Mouse (Mus musculus) Patski (cell line): ENCODE results near the gene Traip. TPM values are rescaled to one million over a fixed set of nuclear protein-coding genes. Genes with fewer than 3 reads are reported as not detected.

Source experiments
- ATAC-seq: fragments of 100-300 bp; one replicate; pipeline ENCODE4 v1.8.0; 2021
- CTCF ChIA-PET: fragments of 350-600 bp; sonication (Branson Sonifier 250); formaldehyde crosslinking; loops from one replicate; lab custom pipeline; 2022; ENCODE audit warnings: inconsistent platforms; lab: Charles Lee
- POLR2A ChIA-PET: fragments of 350-600 bp; sonication (Branson Sonifier 250); formaldehyde crosslinking; loops from one replicate; lab custom pipeline; 2022; ENCODE audit warnings: antibody characterized with exemption, inconsistent platforms; lab: Charles Lee
- DNase-seq: peaks from one replicate; pipeline ENCODE4 v3.0.0-alpha.2; 2011; ENCODE audit warnings: low read depth, low spot score
- H3K27me3 ChIP-seq: fragments of 371-371 bp; one replicate; pipeline ENCODE4 v1.5.1; 2021
- CTCF ChIP-seq: fragments of 100-300 bp; IDR thresholded peaks from one replicate; pipeline ENCODE4 v1.5.1; 2021
- in situ Hi-C: fragments of 300-500 bp; cut with MboI; formaldehyde crosslinking; loops from 3 replicates; pipeline ENCODE4 v1.11.1; 2018; ENCODE audit warnings: low pct_unique_long_range_greater_than_20kb, mixed read lengths
- polyA plus RNA-seq: library from polyadenylated mRNA; unstranded; gene quantifications from one replicate; pipeline ENCODE4 v1.2.3, GENCODE M21; 2021

The Traip gene
- polyA plus RNA-seq, 1 experiment from 2014 or later: 7.3 TPM

DNA sequence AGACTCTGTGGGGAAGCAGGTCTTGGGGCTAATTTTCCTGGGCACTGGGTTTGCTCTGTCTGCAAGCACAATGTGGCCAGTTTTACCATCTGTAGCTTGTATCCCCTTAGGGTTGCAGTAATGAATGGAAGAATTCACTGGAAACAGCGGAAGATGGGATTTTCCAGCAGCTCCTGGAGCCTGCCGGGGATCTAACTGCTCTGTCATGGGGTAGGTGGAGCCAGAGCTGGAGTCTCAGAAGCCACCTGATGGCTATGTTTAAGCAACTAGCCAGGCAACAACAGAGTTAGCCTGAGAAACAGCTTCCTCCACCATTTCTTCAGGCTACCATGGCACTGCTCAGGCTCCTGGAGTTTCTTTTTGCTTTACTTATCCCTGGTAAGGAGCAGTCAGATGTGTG is 42.3 kb downstream of the Traip start, which contains the start of gene Cdhr4:
Gene Cdhr4, plus strand, starts transcription at position 301 of the 400 bp plus-strand sequence.
- POLR2A ChIA-PET: interaction anchor here (1.3 kb wide), 1 partner anchor 11 kb away, joined by 4 read pairs; the partner anchor contains the start of gene Ip6k1
- ATAC-seq: no peak
- peaks cover 2% of the 10 kb centered on the region for H3K27me3 ChIP-seq
- no peak for TF ChIP-seq CTCF
- CTCF ChIA-PET: interaction anchor here (1.1 kb wide), 1 partner anchor 61 kb away, joined by 3 read pairs; the partner anchor contains the start of gene Amigo3
- DNase-seq: no peak
- in situ Hi-C loops: no loop called here

DNA sequence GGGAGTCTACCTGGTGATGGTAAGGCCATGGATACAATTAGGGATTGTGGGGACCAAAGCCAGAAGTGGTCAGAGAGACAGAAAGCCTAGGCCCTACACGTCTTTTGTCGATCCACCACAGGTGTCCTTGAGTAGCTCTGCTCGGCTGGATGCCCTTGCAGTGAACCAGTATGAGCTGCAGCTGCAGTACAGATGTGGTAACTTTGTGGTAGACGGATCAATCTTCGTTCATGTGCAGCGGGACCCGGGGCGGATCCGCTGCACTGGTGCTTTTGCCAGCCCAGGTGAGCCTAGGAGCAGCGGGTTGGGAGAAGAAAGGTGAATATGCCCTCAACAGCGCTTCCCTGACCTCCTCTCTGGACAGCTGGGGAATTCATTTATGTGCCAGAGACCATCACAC is 43.1 kb downstream of the Traip start:
- in situ Hi-C loops: no loop called here
- POLR2A ChIA-PET: no interaction called here
- DNase-seq (no peak), ATAC-seq (no peak)
- peaks cover 6% of the 10 kb centered on the region for H3K27me3 ChIP-seq
- TF ChIP-seq CTCF: no peak
- CTCF ChIA-PET: interaction anchor here (1.1 kb wide), 1 partner anchor 60 kb away, joined by 3 read pairs; the partner anchor contains the start of gene Amigo3

- POLR2A ChIA-PET: no interaction called here
- ATAC-seq: no peak
Observed at GRCm38 (mm10) chr9:107994464-107994863, 44.5 kb downstream of the Traip start.

GRCm38 (mm10) chr9:107995513-107995912 is 45.6 kb downstream of the Traip start:
- POLR2A ChIA-PET: no interaction called here
- H3K27me3 ChIP-seq: peaks cover 6% of the 10 kb centered on the region
- ATAC-seq: no peak
- TF ChIP-seq CTCF: no peak
- CTCF ChIA-PET: no interaction called here
- DNase-seq: no peak
- in situ Hi-C loops: no loop called here

More at GRCm38 (mm10) chr9:107994464-107994863, 44.5 kb downstream of the Traip start:
- DNase-seq: no peak
- CTCF ChIA-PET: no interaction called here
- H3K27me3 ChIP-seq: peaks cover 6% of the 10 kb centered on the region
- TF ChIP-seq CTCF: no peak
- in situ Hi-C loops: no loop called here

- DNase-seq (no peak), ATAC-seq (no peak)
- POLR2A ChIA-PET: no interaction called here
- peaks cover 6% of the 10 kb centered on the region for H3K27me3 ChIP-seq
- no peak for TF ChIP-seq CTCF
- in situ Hi-C loops: no loop called here
- CTCF ChIA-PET: no interaction called here
Observed at GRCm38 (mm10) chr9:107996049-107996448, 46.1 kb downstream of the Traip start, which contains the start of gene Gm20662. Gm20662 (plus strand) TSS chr9:107996349.

DNA sequence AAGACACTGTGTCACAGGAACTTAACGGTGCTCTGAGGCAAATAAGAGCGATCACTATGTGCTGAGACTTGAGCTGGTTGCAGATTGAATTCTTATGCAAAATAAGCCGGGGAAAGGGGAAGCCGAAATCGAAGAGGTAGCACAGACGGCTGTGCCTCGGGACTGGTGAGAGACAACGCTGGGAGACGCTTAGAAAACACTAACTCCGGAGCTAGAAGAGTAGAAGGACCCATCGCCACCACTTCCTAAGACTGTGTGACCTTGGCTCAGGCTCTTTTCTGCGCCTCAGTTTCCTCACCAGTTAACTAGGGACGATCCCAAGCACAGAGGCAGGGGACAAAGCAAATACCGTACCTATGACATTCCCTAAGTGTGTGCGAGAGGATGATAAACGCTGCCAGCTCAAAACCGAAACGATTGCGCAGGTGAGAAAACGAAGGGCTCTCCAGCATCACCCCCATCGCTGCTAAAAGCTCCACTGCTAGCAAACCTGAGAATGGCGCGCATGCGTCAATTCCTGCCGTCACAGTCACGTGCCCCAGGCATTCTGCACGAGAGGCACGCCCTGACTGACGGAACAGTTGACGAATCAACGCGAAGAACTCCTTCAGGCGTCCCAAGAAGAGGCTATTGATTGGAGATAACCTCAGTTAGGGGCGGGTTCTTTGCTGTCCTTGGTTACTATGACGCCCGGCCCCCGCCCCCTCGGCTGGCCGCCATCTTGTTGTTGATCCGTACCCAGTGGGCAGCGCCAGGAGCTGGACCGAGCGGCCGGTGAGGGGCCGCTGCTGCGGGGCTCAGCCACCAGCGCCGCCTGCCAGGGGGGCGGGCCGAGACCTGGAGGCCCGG is 52.2 kb downstream of the Traip start, which contains the start of gene Ip6k1:
Gene Ip6k1, plus strand, starts transcription at position 580 of the 849 bp plus-strand sequence.
- in situ Hi-C loops: no loop called here
- CTCF ChIA-PET: interaction anchor here (0.7 to 1.2 kb wide), 5 partner anchors 15 to 98 kb away, joined by 3 to 4 read pairs (median 3); no protein-coding TSS in a partner anchor
- no peak for TF ChIP-seq CTCF
- H3K27me3 ChIP-seq: peaks cover 4% of the 10 kb centered on the region
- DNase-seq: peak; percentile 99
- ATAC-seq: peak; percentile 91
- POLR2A ChIA-PET: interaction anchor here (0.6 to 1.4 kb wide), 5 partner anchors 10 to 97 kb away, joined by 3 to 4 read pairs (median 4); partner anchors contain the start of genes Cdhr4 and Uba7

GRCm38 (mm10) chr9:108002778-108003530 is 53.0 kb downstream of the Traip start:
- POLR2A ChIA-PET: interaction anchor here (0.6 to 1.4 kb wide), 5 partner anchors 11 to 98 kb away, joined by 3 to 4 read pairs (median 4); partner anchors contain the start of genes Cdhr4 and Uba7
- ATAC-seq (peak; percentile 24), DNase-seq (no peak)
- in situ Hi-C loops: no loop called here
- CTCF ChIA-PET: interaction anchor here (1.1 kb wide), 1 partner anchor 25 kb away, joined by 3 read pairs; no protein-coding TSS in a partner anchor
- no peaks in the 10 kb centered on the region for H3K27me3 ChIP-seq
- TF ChIP-seq CTCF: no peak

- no peak for TF ChIP-seq CTCF
- no peaks in the 10 kb centered on the region for H3K27me3 ChIP-seq
- CTCF ChIA-PET: no interaction called here
- in situ Hi-C loops: no loop called here
- POLR2A ChIA-PET: interaction anchor here (1.1 to 1.4 kb wide), 2 partner anchors 28 to 98 kb away, joined by 4 read pairs; partner anchors contain the start of gene Uba7
- no peak for ATAC-seq
- no peak for DNase-seq
Observed at GRCm38 (mm10) chr9:108003531-108003890, 53.6 kb downstream of the Traip start.

DNA sequence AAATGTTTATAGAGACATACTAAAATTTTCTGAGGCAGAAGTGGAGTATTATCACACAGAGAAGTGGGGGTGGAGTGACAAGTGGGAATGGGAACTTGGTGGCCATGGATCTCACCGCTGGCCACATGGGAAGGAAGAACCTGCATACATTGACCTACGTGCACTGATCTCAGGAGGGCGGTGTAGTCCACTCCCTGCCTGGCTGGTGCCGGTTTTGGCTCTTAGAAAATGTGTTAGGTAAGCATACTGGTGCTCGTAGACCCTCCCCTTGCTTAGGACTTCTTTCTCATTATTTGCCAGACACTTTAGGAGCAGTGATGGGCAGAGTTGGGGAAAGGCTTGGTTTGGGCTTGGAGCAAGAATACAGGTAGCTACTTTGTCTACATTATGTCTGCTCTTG is 58.1 kb downstream of the Traip start:
- POLR2A ChIA-PET: no interaction called here
- in situ Hi-C loops: no loop called here
- ATAC-seq (no peak), DNase-seq (no peak)
- CTCF ChIA-PET: no interaction called here
- no peak for TF ChIP-seq CTCF
- no peaks in the 10 kb centered on the region for H3K27me3 ChIP-seq

DNA sequence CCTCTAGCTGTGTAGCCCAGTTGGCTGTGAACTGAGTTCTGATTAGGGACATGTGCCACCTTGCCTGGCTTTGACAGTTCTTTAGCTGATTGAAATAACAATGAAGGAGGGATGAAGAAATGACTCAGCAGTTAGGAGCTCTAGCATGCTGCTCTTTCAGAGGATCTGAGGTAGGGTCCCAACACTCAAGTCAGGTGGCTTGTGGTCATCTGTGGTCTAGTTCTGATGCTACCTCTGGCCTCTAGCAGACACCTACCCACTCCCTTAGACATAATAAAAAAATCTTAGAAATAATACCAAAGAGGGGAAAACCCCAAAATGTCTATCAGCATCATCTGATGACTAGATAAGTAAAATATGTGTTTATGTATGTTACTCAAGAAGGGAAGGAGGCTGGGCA is 60.4 kb downstream of the Traip start:
- ATAC-seq (no peak), DNase-seq (no peak)
- ChIA-PET CTCF (no interaction called here), POLR2A (no interaction called here)
- H3K27me3 ChIP-seq: no peaks in the 10 kb centered on the region
- TF ChIP-seq CTCF: no peak
- in situ Hi-C loops: no loop called here
